In the genomic region with DNA sequence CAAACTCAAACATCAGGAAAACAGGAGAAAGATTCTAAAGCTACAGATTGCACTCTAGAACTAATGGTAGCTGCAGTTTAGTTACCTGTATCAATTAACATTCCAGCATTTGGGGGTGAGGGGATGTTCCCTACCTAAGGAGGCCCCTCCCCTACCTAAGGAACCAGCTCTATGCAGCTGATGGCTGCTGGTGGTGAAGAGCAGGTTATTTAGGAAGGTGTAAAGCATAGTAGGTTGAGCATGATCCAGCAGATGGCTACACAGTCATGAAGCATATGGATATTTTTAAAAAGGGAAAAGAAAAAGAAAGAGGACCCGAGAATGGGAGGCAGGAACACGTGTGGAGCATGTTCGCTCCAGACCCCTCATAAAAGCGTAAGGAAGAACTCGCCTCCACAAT, we compare ENCODE assay signal across 25 mouse cellular contexts.
"Had no signal": no experiment of that assay in that cellular context is flagged by ENCODE, and none has a peak within 500 bp of the region (broad histone marks: within the 10 kb centered on the region; RNA-seq: fewer than 3 reads in every experiment).

No protein-coding gene starts in this region.

- H3K27ac ChIP-seq: gastrocnemius, adult 2 months; heart, adult 2 months; heart, embryonic 13.5 days; heart, embryonic 15.5 days; hindbrain, embryonic 13.5 days; hindbrain, embryonic 15.5 days; hindbrain, postnatal 0 days; intestine, embryonic 15.5 days; limb, embryonic 13.5 days; limb, embryonic 15.5 days; liver, embryonic 14.5 days had no signal

- ATAC-seq: hindbrain, postnatal 0 days; inflammation-experienced regulatory T-cells, adult 6 months; intestine, embryonic 15.5 days; intestine, postnatal 0 days had no signal

- H3K27me3 ChIP-seq: heart, embryonic 13.5 days; heart, embryonic 15.5 days; hindbrain, embryonic 13.5 days; hindbrain, embryonic 15.5 days; intestine, embryonic 15.5 days; limb, embryonic 13.5 days; limb, embryonic 15.5 days had no signal

- H3K9me3 ChIP-seq: heart, embryonic 13.5 days; heart, embryonic 15.5 days; hindbrain, embryonic 13.5 days; hindbrain, embryonic 15.5 days; intestine, embryonic 15.5 days; limb, embryonic 13.5 days; limb, embryonic 15.5 days had no signal

- H3K4me2 ChIP-seq: heart, embryonic 11.5 days; heart, embryonic 13.5 days; heart, embryonic 15.5 days; hindbrain, embryonic 13.5 days; hindbrain, embryonic 15.5 days; intestine, embryonic 15.5 days; limb, embryonic 13.5 days; limb, embryonic 15.5 days had no signal

- DNase-seq: gastrocnemius, adult 2 months; gastrocnemius, postnatal 10 days; gastrocnemius, postnatal 25 days; heart, adult 2 months; heart, postnatal 14 days; heart, postnatal 36 days; kidney, adult 18-20 months; kidney, adult 8-10 months; kidney, postnatal 10 days; kidney, postnatal 36 days; layer of hippocampus, adult 9-11 months; layer of hippocampus, postnatal 36 days; left cerebral cortex, postnatal 4 days had no signal

- H3K4me3 ChIP-seq: gastrocnemius, adult 2 months; heart, adult 2 months; heart, embryonic 13.5 days; heart, embryonic 15.5 days; hindbrain, embryonic 13.5 days; hindbrain, embryonic 15.5 days; intestine, embryonic 15.5 days; limb, embryonic 13.5 days; limb, embryonic 15.5 days had no signal

- H3K9ac ChIP-seq: heart, embryonic 13.5 days; heart, embryonic 15.5 days; hindbrain, embryonic 13.5 days; hindbrain, embryonic 15.5 days; intestine, embryonic 15.5 days; limb, embryonic 13.5 days; limb, embryonic 15.5 days; liver, embryonic 14.5 days had no signal

- H3K4me1 ChIP-seq: hindbrain, embryonic 13.5 days; hindbrain, embryonic 15.5 days; intestine, embryonic 15.5 days; limb, embryonic 13.5 days; limb, embryonic 15.5 days had no signal
